Mouse (Mus musculus): ENCODE measurements at regions not wholly inside any gene's neighbourhood (a gene's known extent, or its start where the extent isn't known, plus 50 kb on each side); places are given as distances from the start of the nearest gene placed in this dataset.

- no peak for TF ChIP-seq POLR2A (IDR thresholded peaks at IDR 0.05; ENCODE audit: control insufficient read depth, low read depth, low read length)
- TF ChIP-seq CTCF (IDR thresholded peaks at IDR 0.05; ENCODE audit: control insufficient read depth, insufficient read depth, insufficient replicate concordance, low read depth, low read length), result no peak
Measured at GRCm38 (mm10) chr10:3650561-3650960, 89.6 kb upstream of the Plekhg1 start.
